Mouse (Mus musculus): ENCODE measurements around the gene Arid3a.

DNA sequence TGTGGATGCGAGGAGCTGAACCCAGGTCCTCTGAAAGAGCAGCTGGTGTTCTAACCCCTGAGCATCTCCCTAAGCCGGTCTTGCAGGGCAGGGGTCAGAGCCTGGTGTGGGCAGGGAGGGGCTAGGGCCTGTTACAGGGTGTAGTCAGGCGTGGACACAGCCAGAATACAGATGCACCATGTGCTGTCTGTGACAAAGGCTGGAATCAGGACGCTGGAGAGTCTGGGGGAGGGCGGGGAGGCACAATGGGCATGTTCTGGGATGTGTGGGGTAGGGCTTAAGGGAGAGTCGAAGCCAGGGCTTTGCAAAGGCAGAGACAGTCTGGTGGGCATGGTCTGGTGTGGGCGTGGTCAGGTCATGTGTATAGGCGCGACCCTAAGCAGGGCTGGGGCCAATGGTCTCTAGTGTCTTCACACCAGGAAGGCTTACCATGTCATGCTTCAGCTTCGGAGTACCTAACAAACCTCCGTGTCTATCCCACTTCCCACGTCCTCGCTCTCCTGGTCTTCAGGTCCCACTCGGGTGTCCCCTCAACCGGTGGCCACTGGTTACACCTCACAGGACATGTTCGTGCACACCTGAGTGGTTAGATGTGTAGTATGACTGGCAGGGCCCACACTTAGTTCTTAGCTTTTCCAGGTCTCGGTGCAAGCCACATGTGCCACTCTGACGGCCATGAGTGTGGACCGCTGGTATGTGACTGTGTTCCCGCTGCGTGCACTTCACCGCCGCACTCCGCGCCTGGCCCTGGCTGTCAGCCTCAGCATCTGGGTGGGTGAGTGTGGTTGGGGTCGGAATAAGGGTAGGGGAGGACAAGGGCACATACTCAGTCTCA lies 6.6 kb upstream of the Arid3a start:
- TF ChIP-seq CTCF (IDR thresholded peaks at IDR 0.05; ENCODE audit: low read depth, low read length), result no peak
- no peak for TF ChIP-seq POLR2A (IDR thresholded peaks at IDR 0.05; ENCODE audit: extremely low read depth, insufficient read depth, low read length)

Measured in liver, adult 2 months (tissue).